Mouse (Mus musculus): ENCODE measurements at regions not wholly inside any gene's neighbourhood (a gene's known extent, or its start where the extent isn't known, plus 50 kb on each side); places are given as distances from the start of the nearest gene placed in this dataset.

DNA sequence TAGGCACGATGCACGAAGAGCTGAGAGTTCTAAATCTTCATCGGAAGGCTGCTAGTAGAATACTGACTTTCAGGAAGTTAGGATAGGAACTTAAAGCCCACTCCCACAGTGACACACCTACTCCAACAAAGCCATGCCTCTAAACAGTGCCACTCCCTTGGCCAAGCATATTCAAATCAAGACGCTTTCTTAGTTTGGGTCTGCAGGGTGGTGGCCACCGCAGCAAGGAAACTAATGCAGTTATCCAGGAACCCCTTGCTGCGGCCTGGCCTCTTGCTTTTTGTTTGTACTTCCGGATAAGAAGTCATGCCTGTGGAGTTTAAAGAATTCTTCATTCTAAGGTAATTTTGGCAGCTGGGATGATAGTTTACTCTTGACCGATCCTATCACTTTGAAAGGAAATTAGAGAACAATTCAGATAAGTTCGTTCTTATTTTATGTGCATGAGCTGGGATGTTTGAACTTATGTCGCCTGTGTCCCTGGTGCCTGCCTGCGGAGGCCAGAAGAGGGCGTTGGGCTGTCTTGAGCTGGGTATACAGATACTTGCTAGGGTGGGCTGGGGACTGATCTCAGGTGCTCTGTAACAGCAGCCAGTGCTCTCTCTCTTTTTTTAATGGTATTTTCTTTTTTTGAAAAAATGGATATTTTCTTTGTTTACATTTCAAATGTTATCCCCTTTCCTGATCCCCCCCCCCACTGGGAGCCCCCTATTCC, 298.5 kb downstream of the Gm11011 start:
- no peaks in the 10 kb centered on the region for H3K36me3 ChIP-seq (ENCODE audit: control insufficient read depth in 1 of 2, insufficient read depth in 2 of 2, low read length in 2 of 2)
- no peaks in the 10 kb centered on the region for H3K27me3 ChIP-seq (ENCODE audit: control insufficient read depth in 1 of 2, insufficient read depth in 2 of 2, low read length in 2 of 2)
- no peak overlapping the region for H3K27ac ChIP-seq (ENCODE audit: control insufficient read depth, low read depth, low read length)
- H3K79me2 ChIP-seq (ENCODE audit: control insufficient read depth, insufficient read depth, low read length, poor library complexity) = no peaks in the 10 kb centered on the region
- no peak for DNase-seq (ENCODE audit: low read depth, low spot score)
- no peak overlapping the region for H3K4me3 ChIP-seq (ENCODE audit: control insufficient read depth in 1 of 2, insufficient read depth in 1 of 2, low read depth in 2 of 2, low read length in 2 of 2)
- H3K9ac ChIP-seq (ENCODE audit: control insufficient read depth, low read depth, low read length, poor library complexity, severe bottlenecking) = no peak overlapping the region
- H3K4me1 ChIP-seq (ENCODE audit: control insufficient read depth in 1 of 2, insufficient read depth in 2 of 2, low read length in 2 of 2) = no peaks in the 10 kb centered on the region
- TF ChIP-seq ELF1 (IDR thresholded peaks at IDR 0.05; ENCODE audit: low read depth, low read length) = no peak
- no peak for TF ChIP-seq USF2 (IDR thresholded peaks at IDR 0.05; ENCODE audit: borderline replicate concordance in 1 of 2, insufficient read depth in 1 of 2, low read depth in 1 of 2, low read length in 2 of 2)
- TF ChIP-seq NRF1 (IDR thresholded peaks at IDR 0.05; ENCODE audit: insufficient read depth, low read depth, low read length, poor library complexity, severe bottlenecking) = no peak
- no peak for TF ChIP-seq ZKSCAN1 (IDR thresholded peaks at IDR 0.05; ENCODE audit: low read depth, low read length)
- TF ChIP-seq EP300 (IDR thresholded peaks at IDR 0.05; ENCODE audit: low read depth in 1 of 2, low read length in 2 of 2) = no peak
- TF ChIP-seq MEF2A (IDR thresholded peaks at IDR 0.05; ENCODE audit: extremely low read depth, insufficient replicate concordance, low read depth, low read length, poor library complexity, severe bottlenecking) = no peak
- H3K9me3 ChIP-seq (replicated peaks; ENCODE audit: insufficient read depth, low read length) = no peaks in the 10 kb centered on the region

DNA sequence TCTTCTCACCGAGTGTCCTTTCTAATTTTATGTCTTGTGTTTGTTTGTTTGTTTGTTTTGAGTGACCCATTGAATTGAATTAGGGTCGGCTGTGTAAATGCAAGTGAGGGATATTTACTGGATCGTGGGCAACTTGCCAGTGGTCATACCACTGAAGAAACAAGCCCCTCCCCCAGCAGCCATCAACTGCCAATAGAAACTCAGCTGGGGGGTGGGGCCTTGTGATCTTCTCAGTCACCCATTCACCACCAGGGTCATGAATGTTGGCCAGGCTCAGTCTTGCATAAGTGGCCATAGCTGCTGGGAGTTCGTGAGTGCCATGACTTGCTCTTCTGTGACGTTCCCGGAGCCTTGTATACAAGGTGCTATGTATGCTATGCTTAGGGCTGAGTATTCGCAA, 300.8 kb downstream of the Gm11011 start:
- H3K27me3 ChIP-seq (ENCODE audit: control insufficient read depth in 1 of 2, insufficient read depth in 2 of 2, low read length in 2 of 2) = no peaks in the 10 kb centered on the region
- no peaks in the 10 kb centered on the region for H3K36me3 ChIP-seq (ENCODE audit: control insufficient read depth in 1 of 2, insufficient read depth in 2 of 2, low read length in 2 of 2)
- H3K4me1 ChIP-seq (ENCODE audit: control insufficient read depth in 1 of 2, insufficient read depth in 2 of 2, low read length in 2 of 2) = no peaks in the 10 kb centered on the region
- TF ChIP-seq MEF2A (IDR thresholded peaks at IDR 0.05; ENCODE audit: extremely low read depth, insufficient replicate concordance, low read depth, low read length, poor library complexity, severe bottlenecking) = no peak
- no peaks in the 10 kb centered on the region for H3K9me3 ChIP-seq (replicated peaks; ENCODE audit: insufficient read depth, low read length)
- no peak overlapping the region for H3K27ac ChIP-seq (ENCODE audit: control insufficient read depth, low read depth, low read length)
- H3K9ac ChIP-seq (ENCODE audit: control insufficient read depth, low read depth, low read length, poor library complexity, severe bottlenecking) = no peak overlapping the region
- no peaks in the 10 kb centered on the region for H3K79me2 ChIP-seq (ENCODE audit: control insufficient read depth, insufficient read depth, low read length, poor library complexity)
- H3K4me3 ChIP-seq (ENCODE audit: control insufficient read depth in 1 of 2, insufficient read depth in 1 of 2, low read depth in 2 of 2, low read length in 2 of 2) = no peak overlapping the region
- no peak for DNase-seq (ENCODE audit: low read depth, low spot score)

DNA sequence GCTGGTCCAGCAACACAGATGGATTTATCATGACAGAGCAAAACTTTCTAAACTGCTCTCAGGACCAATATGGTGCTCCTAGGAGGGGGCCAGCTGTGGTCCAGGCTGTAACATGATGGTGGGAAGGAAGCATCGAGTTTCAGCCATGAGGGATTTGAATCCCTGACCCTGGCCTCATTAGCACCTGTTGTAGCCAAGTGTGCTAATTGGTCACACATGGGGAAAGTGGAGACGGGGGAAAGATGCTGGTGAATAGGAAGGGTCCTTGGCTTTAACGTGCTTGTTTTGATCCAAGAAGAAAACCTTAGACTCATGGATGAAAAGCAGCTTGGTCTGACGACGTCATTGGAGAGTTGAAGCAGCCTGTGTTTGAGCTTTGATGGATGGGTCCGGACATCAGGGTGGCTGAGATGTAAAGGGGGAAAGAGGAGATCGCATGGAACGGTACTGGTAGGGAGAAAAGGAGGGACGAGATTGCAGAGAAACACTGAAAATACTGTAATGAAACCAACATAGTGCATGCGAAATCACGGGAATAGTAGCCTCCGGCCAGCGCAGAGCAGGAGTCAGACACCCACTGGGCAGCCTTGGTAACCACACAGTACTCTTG, 304.9 kb downstream of the Gm11011 start:
- Histone ChIP-seq H3K9me3 (replicated peaks; ENCODE audit: insufficient read depth, low read length) (no peaks in the 10 kb centered on the region), H3K9ac (ENCODE audit: control insufficient read depth, low read depth, low read length, poor library complexity, severe bottlenecking) (no peak overlapping the region), H3K4me3 (ENCODE audit: control insufficient read depth in 1 of 2, insufficient read depth in 1 of 2, low read depth in 2 of 2, low read length in 2 of 2) (no peak overlapping the region), H3K4me1 (ENCODE audit: control insufficient read depth in 1 of 2, insufficient read depth in 2 of 2, low read length in 2 of 2) (no peaks in the 10 kb centered on the region), H3K27me3 (ENCODE audit: control insufficient read depth in 1 of 2, insufficient read depth in 2 of 2, low read length in 2 of 2) (no peaks in the 10 kb centered on the region), H3K36me3 (ENCODE audit: control insufficient read depth in 1 of 2, insufficient read depth in 2 of 2, low read length in 2 of 2) (no peaks in the 10 kb centered on the region), H3K27ac (ENCODE audit: control insufficient read depth, low read depth, low read length) (no peak overlapping the region), H3K79me2 (ENCODE audit: control insufficient read depth, insufficient read depth, low read length, poor library complexity) (no peaks in the 10 kb centered on the region)
- TF ChIP-seq USF2 (IDR thresholded peaks at IDR 0.05; ENCODE audit: borderline replicate concordance in 1 of 2, insufficient read depth in 1 of 2, low read depth in 1 of 2, low read length in 2 of 2) (no peak), POLR2AphosphoS5 (IDR thresholded peaks at IDR 0.05; ENCODE audit: borderline replicate concordance, low read depth, low read length) (no peak), MAX (IDR thresholded peaks at IDR 0.05; ENCODE audit: low read length) (no peak), SMC3 (IDR thresholded peaks at IDR 0.05; ENCODE audit: low read depth, low read length) (no peak), RAD21 (IDR thresholded peaks at IDR 0.05; ENCODE audit: low read depth, low read length) (no peak), MAFK (IDR thresholded peaks at IDR 0.05; ENCODE audit: borderline replicate concordance, low read depth, low read length) (no peak)
- DNase-seq (ENCODE audit: low read depth, low spot score) = no peak

Data from MEL (cell line).